Mouse (Mus musculus): Measurements from ENCODE around the gene Olfr455. TPM values are rescaled to one million over a fixed set of nuclear protein-coding genes. Genes with fewer than 3 reads are reported as not detected.

The Olfr455 gene
- polyA plus RNA-seq, 1 experiment: not detected

DNA sequence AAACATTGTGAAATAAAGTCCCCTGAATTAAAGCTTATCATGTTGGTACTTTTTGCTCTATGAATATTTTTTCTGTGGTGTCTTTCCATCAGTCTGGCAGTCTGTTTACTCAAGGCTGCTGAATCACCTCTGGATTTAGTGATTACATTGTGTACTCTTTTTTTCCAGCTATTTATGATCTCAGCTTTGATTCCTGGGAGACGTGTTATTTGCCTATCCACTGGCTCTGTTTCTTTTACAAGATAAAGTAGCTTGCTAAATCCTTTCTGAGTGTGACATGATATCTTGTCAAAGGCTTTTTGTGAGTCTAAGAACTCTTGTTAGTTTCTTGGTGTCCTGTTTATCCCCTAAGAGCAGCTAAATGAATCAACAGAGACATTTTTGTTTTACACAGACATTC lies 2.5 kb downstream of the Olfr455 start:
- Histone ChIP-seq H3K36me3 (ENCODE audit: control insufficient read depth, insufficient read depth, low read length) (no peaks in the 10 kb centered on the region), H3K4me1 (ENCODE audit: control insufficient read depth, insufficient read depth, insufficient read length, low read length) (no peaks in the 10 kb centered on the region), H3K27ac (ENCODE audit: insufficient read depth, low read depth, low read length) (no peak overlapping the region), H3K4me3 (ENCODE audit: low read depth, low read length) (no peak overlapping the region), H3K27me3 (ENCODE audit: control insufficient read depth, insufficient read depth, low read length) (no peaks in the 10 kb centered on the region)
- TF ChIP-seq CTCF (IDR thresholded peaks at IDR 0.05; ENCODE audit: extremely low read depth, insufficient read length, insufficient replicate concordance, low read depth, low read length): no peak
- TF ChIP-seq POLR2A (IDR thresholded peaks at IDR 0.05; ENCODE audit: low read depth, low read length): no peak
- 9% methylated on average over 1 of the region's 1 CpGs for WGBS

DNA sequence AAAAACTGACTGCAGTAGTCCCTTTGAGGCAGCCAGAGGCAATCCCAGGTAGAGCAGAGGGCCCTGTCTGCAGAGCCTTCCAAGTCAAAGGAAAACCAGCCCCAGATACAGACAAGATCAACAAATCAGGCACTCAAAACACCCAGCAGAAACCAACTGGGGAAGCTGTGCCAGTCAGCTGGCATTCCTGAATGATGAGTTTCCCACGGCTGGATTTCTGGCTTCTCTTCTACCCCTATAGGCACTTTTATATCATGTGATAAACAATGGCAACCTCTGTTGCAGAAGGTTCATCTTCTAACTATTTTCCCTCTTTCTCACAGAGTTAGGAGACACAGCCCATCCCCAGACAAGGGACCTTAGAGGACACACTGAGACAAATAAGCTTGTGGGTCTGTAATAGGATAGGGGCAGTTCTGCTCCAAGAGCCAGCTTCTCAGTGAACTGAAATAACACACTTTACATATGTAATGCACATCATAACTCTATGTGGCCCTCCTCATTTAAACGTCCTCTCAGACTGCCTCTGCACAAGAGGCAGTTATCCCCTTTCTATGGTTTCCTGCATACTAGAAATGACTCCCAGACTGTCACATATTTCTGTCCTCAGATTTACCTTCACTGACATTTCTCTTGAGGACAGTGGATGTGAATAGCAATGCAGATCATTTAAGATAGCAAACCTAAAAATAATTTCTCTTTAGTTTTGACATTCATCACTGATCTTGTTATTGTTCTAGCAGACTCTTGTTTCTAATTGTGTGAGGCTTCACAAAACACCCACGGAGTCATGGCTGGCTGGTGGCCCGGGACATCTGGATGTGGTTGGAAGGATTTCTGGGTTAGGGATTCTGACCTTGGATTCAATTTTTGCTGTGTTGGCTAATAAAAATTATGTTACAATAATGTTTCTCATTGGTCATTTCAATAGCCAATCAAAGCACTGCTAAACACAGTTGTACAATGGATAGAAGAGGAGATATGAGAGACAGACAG lies 5.1 kb downstream of the Olfr455 start:
- H3K27me3 ChIP-seq (ENCODE audit: control insufficient read depth, insufficient read depth, low read length): no peaks in the 10 kb centered on the region
- WGBS: 58% methylated on average over 4 of the region's 4 CpGs
- H3K27ac ChIP-seq (ENCODE audit: insufficient read depth, low read depth, low read length): no peak overlapping the region
- no peaks in the 10 kb centered on the region for H3K36me3 ChIP-seq (ENCODE audit: control insufficient read depth, insufficient read depth, low read length)
- TF ChIP-seq POLR2A (IDR thresholded peaks at IDR 0.05; ENCODE audit: low read depth, low read length) (no peak), CTCF (IDR thresholded peaks at IDR 0.05; ENCODE audit: extremely low read depth, insufficient read length, insufficient replicate concordance, low read depth, low read length) (no peak)
- H3K4me1 ChIP-seq (ENCODE audit: control insufficient read depth, insufficient read depth, insufficient read length, low read length): no peaks in the 10 kb centered on the region
- no peak overlapping the region for H3K4me3 ChIP-seq (ENCODE audit: low read depth, low read length)

DNA sequence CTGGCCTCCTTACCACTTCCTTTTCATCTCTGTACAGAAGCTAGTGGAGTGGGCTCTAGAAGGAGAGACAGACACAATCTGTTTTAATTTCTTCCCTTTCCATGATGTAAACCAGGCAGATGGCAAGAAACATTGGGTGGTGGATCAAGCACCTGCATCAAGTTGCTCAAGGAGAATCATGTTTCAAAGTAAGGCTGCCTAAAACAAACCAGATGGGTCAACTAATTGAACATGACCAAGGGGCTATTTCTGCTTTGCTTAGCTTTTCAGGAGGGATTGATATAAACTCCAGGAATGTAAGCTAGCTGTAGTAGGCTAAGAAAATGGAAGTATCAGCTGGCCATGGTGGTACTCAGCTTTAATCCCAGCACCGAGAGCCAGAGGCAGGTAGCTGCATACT lies 6.7 kb downstream of the Olfr455 start:
- H3K4me3 ChIP-seq (ENCODE audit: low read depth, low read length): no peak overlapping the region
- no peaks in the 10 kb centered on the region for H3K4me1 ChIP-seq (ENCODE audit: control insufficient read depth, insufficient read depth, insufficient read length, low read length)
- TF ChIP-seq CTCF (IDR thresholded peaks at IDR 0.05; ENCODE audit: extremely low read depth, insufficient read length, insufficient replicate concordance, low read depth, low read length) (no peak), POLR2A (IDR thresholded peaks at IDR 0.05; ENCODE audit: low read depth, low read length) (no peak)
- 97% methylated on average over 1 of the region's 1 CpGs for WGBS
- no peak overlapping the region for H3K27ac ChIP-seq (ENCODE audit: insufficient read depth, low read depth, low read length)
- H3K36me3 ChIP-seq (ENCODE audit: control insufficient read depth, insufficient read depth, low read length): no peaks in the 10 kb centered on the region
- no peaks in the 10 kb centered on the region for H3K27me3 ChIP-seq (ENCODE audit: control insufficient read depth, insufficient read depth, low read length)

DNA sequence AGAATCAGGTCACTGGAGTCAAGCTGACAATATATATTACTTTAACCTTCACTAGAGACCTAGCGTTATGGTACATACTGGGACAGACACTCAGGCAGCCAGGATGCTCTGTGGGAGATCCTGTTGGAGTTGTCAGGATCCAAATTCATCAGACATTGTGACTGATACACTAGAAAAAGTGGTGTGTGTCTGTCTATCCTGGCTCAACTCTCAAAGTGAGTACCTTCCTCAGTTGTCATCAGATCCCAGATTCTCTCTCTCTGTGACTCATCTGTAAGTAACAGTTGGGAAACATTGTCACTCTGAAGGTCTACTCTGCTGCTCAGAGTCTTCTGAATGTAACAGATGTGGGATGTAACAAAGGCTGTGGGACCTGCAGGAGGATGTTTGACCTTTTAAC lies 7.7 kb downstream of the Olfr455 start:
- 90% methylated on average over 1 of the region's 1 CpGs for WGBS
- no peak for TF ChIP-seq POLR2A (IDR thresholded peaks at IDR 0.05; ENCODE audit: low read depth, low read length)
- no peak for TF ChIP-seq CTCF (IDR thresholded peaks at IDR 0.05; ENCODE audit: extremely low read depth, insufficient read length, insufficient replicate concordance, low read depth, low read length)
- H3K27me3 ChIP-seq (ENCODE audit: control insufficient read depth, insufficient read depth, low read length): no peaks in the 10 kb centered on the region
- no peak overlapping the region for H3K27ac ChIP-seq (ENCODE audit: insufficient read depth, low read depth, low read length)
- H3K4me1 ChIP-seq (ENCODE audit: control insufficient read depth, insufficient read depth, insufficient read length, low read length): no peaks in the 10 kb centered on the region
- H3K36me3 ChIP-seq (ENCODE audit: control insufficient read depth, insufficient read depth, low read length): no peaks in the 10 kb centered on the region
- no peak overlapping the region for H3K4me3 ChIP-seq (ENCODE audit: low read depth, low read length)

DNA sequence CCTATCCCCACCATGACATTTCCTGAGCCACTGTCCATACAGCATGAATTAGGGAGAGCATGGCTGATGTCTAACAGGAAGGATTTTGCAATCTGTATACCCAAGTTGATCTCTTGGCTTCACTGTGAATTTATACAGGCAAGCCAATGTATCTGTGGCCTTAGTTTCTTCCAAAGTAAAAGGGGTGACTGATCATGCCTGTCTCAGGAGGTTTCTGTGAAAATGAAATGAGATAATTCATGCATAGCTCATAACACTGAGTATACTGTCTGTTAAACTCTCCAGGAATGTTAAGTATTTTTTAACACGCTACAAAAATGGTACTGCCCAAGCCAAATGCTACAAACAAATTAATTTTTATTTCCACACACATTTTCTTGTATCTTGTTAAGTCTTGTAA lies 33.9 kb downstream of the Olfr455 start:
- Histone ChIP-seq H3K4me1 (ENCODE audit: control insufficient read depth, insufficient read depth, insufficient read length, low read length) (no peaks in the 10 kb centered on the region), H3K36me3 (ENCODE audit: control insufficient read depth, insufficient read depth, low read length) (no peaks in the 10 kb centered on the region), H3K4me3 (ENCODE audit: low read depth, low read length) (no peak overlapping the region), H3K27me3 (ENCODE audit: control insufficient read depth, insufficient read depth, low read length) (no peaks in the 10 kb centered on the region), H3K27ac (ENCODE audit: insufficient read depth, low read depth, low read length) (no peak overlapping the region)
- TF ChIP-seq POLR2A (IDR thresholded peaks at IDR 0.05; ENCODE audit: low read depth, low read length) (no peak), CTCF (IDR thresholded peaks at IDR 0.05; ENCODE audit: extremely low read depth, insufficient read length, insufficient replicate concordance, low read depth, low read length) (no peak)
- 80% methylated on average over 1 of the region's 1 CpGs for WGBS

DNA sequence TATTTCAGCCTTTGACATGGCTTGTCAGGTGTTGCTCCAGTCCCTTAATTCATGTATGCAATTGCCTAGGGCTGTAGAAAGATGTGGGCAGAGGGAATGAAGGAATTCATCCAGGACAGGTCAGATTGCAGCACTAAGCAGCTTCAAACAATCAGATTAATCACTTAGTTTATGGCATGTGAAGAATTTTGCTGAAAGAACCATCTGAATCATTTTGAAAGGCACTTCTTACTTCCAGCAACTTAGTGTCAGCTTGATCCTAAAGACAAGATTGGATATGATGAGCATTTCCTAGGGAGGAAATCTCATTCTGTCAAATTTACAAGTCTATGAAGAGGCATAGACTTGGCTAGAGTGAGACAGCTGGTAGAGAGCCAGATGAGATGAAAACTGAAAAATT lies 38.1 kb downstream of the Olfr455 start:
- TF ChIP-seq POLR2A (IDR thresholded peaks at IDR 0.05; ENCODE audit: low read depth, low read length) (no peak), CTCF (IDR thresholded peaks at IDR 0.05; ENCODE audit: extremely low read depth, insufficient read length, insufficient replicate concordance, low read depth, low read length) (no peak)
- Histone ChIP-seq H3K27me3 (ENCODE audit: control insufficient read depth, insufficient read depth, low read length) (no peaks in the 10 kb centered on the region), H3K4me3 (ENCODE audit: low read depth, low read length) (no peak overlapping the region), H3K27ac (ENCODE audit: insufficient read depth, low read depth, low read length) (no peak overlapping the region), H3K4me1 (ENCODE audit: control insufficient read depth, insufficient read depth, insufficient read length, low read length) (no peaks in the 10 kb centered on the region), H3K36me3 (ENCODE audit: control insufficient read depth, insufficient read depth, low read length) (no peaks in the 10 kb centered on the region)

DNA sequence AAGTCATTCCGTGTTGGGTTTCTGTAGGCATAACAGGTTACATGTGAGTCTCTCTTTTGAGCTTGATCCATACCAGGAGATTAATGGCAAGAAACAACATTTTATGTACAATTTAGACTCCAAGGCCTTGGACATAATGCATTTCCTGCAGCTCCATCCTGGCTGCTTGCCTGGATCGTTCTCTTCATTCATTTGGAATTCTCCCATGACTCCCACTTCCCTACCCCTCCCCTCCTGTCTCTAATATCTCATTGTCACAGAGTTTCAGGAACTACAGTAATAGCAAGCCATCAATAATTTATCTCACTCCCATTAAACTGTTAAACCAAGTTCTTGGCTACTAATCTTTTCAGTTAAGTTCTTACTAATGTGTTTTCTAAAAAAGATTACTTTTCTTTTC lies 43.9 kb downstream of the Olfr455 start:
- Histone ChIP-seq H3K4me1 (ENCODE audit: control insufficient read depth, insufficient read depth, insufficient read length, low read length) (no peaks in the 10 kb centered on the region), H3K36me3 (ENCODE audit: control insufficient read depth, insufficient read depth, low read length) (no peaks in the 10 kb centered on the region), H3K4me3 (ENCODE audit: low read depth, low read length) (no peak overlapping the region), H3K27ac (ENCODE audit: insufficient read depth, low read depth, low read length) (no peak overlapping the region), H3K27me3 (ENCODE audit: control insufficient read depth, insufficient read depth, low read length) (no peaks in the 10 kb centered on the region)
- TF ChIP-seq POLR2A (IDR thresholded peaks at IDR 0.05; ENCODE audit: low read depth, low read length): no peak
- TF ChIP-seq CTCF (IDR thresholded peaks at IDR 0.05; ENCODE audit: extremely low read depth, insufficient read length, insufficient replicate concordance, low read depth, low read length): no peak
- 73% methylated on average over 2 of the region's 2 CpGs for WGBS

Data from small intestine, adult 2 months (tissue).